Mouse (Mus musculus) spleen, adult 2 months (tissue): ENCODE results near the gene Use1.

Source experiments
- CTCF ChIP-seq: fragments of 200-500 bp; IDR thresholded peaks from 2 replicates; pipeline ENCODE4 v1.5.1; 2011; ENCODE audit warnings: mild to moderate bottlenecking, inconsistent platforms; ENCODE audit not compliant: insufficient read depth, insufficient read length, insufficient replicate concordance; ENCODE audit errors: extremely low read depth
- POLR2A ChIP-seq: fragments of 200-500 bp; IDR thresholded peaks from 2 replicates; pipeline ENCODE4 v1.6.1; 2011; ENCODE audit warnings: low read depth, low read length, inconsistent platforms

GRCm38 (mm10) chr8:71404011-71404410 is 37.4 kb downstream of the Use1 start:
- no peak for TF ChIP-seq CTCF
- TF ChIP-seq POLR2A: no peak
